Mouse (Mus musculus): ENCODE results near the gene Ube3b.

DNA sequence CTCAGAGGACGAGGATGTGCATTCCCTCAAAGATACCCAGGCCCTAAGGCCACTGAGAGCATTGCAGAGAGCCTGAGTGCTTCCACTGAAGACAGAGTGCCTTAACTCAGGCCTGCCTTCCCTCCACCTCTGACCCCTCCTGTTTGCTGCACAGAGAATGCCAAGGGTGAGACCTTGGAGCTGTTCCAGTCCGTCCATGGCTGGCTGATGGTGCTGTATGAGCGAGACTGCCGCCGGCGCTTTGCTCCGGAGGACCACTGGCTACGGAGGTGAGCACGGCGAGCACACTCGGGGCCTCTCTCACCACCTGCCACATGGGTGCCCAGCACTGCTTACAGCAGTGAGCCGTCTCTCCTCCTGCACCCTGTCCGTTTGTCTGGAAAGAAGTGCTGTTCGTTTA lies 26.2 kb downstream of the Ube3b start:
- TF ChIP-seq CTCF (IDR thresholded peaks at IDR 0.05; ENCODE audit: low read depth) (no peak), EP300 (optimal IDR thresholded peaks at IDR 0.05) (no peak)

Data from stomach, postnatal 0 days (tissue).